Mouse (Mus musculus): ENCODE measurements around the gene Chaf1b. TPM values are rescaled to one million over a fixed set of nuclear protein-coding genes. Genes with fewer than 3 reads are reported as not detected.

Chaf1b gene
- polyA plus RNA-seq, 1 experiment from 2014 or later, result 138 TPM

GRCm38 (mm10) chr16:93942796-93943502, 59.2 kb downstream of the Chaf1b start:
- no peak overlapping the region for H3K4me3 ChIP-seq (ENCODE audit: low read depth, low read length)
- H3K27ac ChIP-seq (replicated peaks; ENCODE audit: low read depth, low read length), result no peak overlapping the region
- WGBS, result 91% methylated on average over 10 of the region's 10 CpGs
- no peak overlapping the region for H3K4me2 ChIP-seq (ENCODE audit: low read depth, low read length)
- peaks cover 4% of the 10 kb centered on the region; the same call in 1 of the 2 replicates for H3K4me1 ChIP-seq (ENCODE audit: control insufficient read depth, insufficient read depth, low read length)
- ATAC-seq (replicated peaks; ENCODE audit: insufficient number of reproducible peaks, low FRiP score, low TSS enrichment, low read depth), result no peak
- no peaks in the 10 kb centered on the region for H3K27me3 ChIP-seq (ENCODE audit: control insufficient read depth, insufficient read depth, low read length)
- no peaks in the 10 kb centered on the region for H3K9me3 ChIP-seq (replicated peaks; ENCODE audit: control insufficient read depth, low read length)
- no peak overlapping the region for H3K9ac ChIP-seq (replicated peaks; ENCODE audit: low read length)
- no peaks in the 10 kb centered on the region for H3K36me3 ChIP-seq (replicated peaks; ENCODE audit: control insufficient read depth, insufficient read depth, low read depth, low read length)
- no peak for DNase-seq (ENCODE audit: low spot score)

GRCm38 (mm10) chr16:93944301-93944700, 60.6 kb downstream of the Chaf1b start:
- Histone ChIP-seq H3K4me1 (ENCODE audit: control insufficient read depth, insufficient read depth, low read length) (peaks cover 4% of the 10 kb centered on the region; the same call in 1 of the 2 replicates), H3K4me2 (ENCODE audit: low read depth, low read length) (no peak overlapping the region), H3K27ac (replicated peaks; ENCODE audit: low read depth, low read length) (no peak overlapping the region), H3K9ac (replicated peaks; ENCODE audit: low read length) (no peak overlapping the region), H3K9me3 (replicated peaks; ENCODE audit: control insufficient read depth, low read length) (no peaks in the 10 kb centered on the region), H3K36me3 (replicated peaks; ENCODE audit: control insufficient read depth, insufficient read depth, low read depth, low read length) (no peaks in the 10 kb centered on the region), H3K4me3 (ENCODE audit: low read depth, low read length) (no peak overlapping the region), H3K27me3 (ENCODE audit: control insufficient read depth, insufficient read depth, low read length) (no peaks in the 10 kb centered on the region)
- WGBS, result 84% methylated on average over 6 of the region's 6 CpGs
- DNase-seq (ENCODE audit: low spot score), result no peak
- no peak for ATAC-seq (replicated peaks; ENCODE audit: insufficient number of reproducible peaks, low FRiP score, low TSS enrichment, low read depth)

GRCm38 (mm10) chr16:93947396-93947795, 63.7 kb downstream of the Chaf1b start:
- no peak for ATAC-seq (replicated peaks; ENCODE audit: insufficient number of reproducible peaks, low FRiP score, low TSS enrichment, low read depth)
- no peaks in the 10 kb centered on the region for H3K4me1 ChIP-seq (ENCODE audit: control insufficient read depth, insufficient read depth, low read length)
- H3K9me3 ChIP-seq (replicated peaks; ENCODE audit: control insufficient read depth, low read length), result no peaks in the 10 kb centered on the region
- no peak overlapping the region for H3K4me2 ChIP-seq (ENCODE audit: low read depth, low read length)
- no peaks in the 10 kb centered on the region for H3K36me3 ChIP-seq (replicated peaks; ENCODE audit: control insufficient read depth, insufficient read depth, low read depth, low read length)
- DNase-seq (ENCODE audit: low spot score), result no peak
- no peaks in the 10 kb centered on the region for H3K27me3 ChIP-seq (ENCODE audit: control insufficient read depth, insufficient read depth, low read length)
- no peak overlapping the region for H3K9ac ChIP-seq (replicated peaks; ENCODE audit: low read length)
- WGBS, result 82% methylated on average over 4 of the region's 4 CpGs
- no peak overlapping the region for H3K4me3 ChIP-seq (ENCODE audit: low read depth, low read length)
- H3K27ac ChIP-seq (replicated peaks; ENCODE audit: low read depth, low read length), result no peak overlapping the region

Other genes with a start within 250 kb of the Chaf1b start
- gene Cbr3, start 200.7 kb upstream of the Chaf1b start, polyA plus RNA-seq (2014; fragmentation: Nextera tagmentation; extraction: Ambion mirVana), result 1.0 and 1.2 TPM in 2 replicates
- 5.7 and 7.9 TPM in 2 replicates for gene Dop1b, start 172.0 kb upstream of the Chaf1b start, polyA plus RNA-seq (2014; fragmentation: Nextera tagmentation; extraction: Ambion mirVana)
- 27.9 and 33.2 TPM in 2 replicates for gene Morc3, start 51.8 kb upstream of the Chaf1b start, polyA plus RNA-seq (2014; fragmentation: Nextera tagmentation; extraction: Ambion mirVana)
- gene Cldn14, start 124.9 kb downstream of the Chaf1b start, polyA plus RNA-seq (2014; fragmentation: Nextera tagmentation; extraction: Ambion mirVana), result 0.33 TPM in 1 of 2 replicates, not detected in the other
- 3.0 and 3.9 TPM in 2 replicates for gene Sim2, start 201.0 kb downstream of the Chaf1b start, polyA plus RNA-seq (2014; fragmentation: Nextera tagmentation; extraction: Ambion mirVana)

All from embryonic facial prominence, embryonic 11.5 days (tissue).